Mouse (Mus musculus) stomach, embryonic 16.5 days (tissue): ENCODE measurements around the gene Usf2. TPM values are rescaled to one million over a fixed set of nuclear protein-coding genes. Genes with fewer than 3 reads are reported as not detected.

Experiments
- ATAC-seq: fragments of 200-750 bp; cut with Nextera tagmentation; 2 replicates; pipeline ENCODE4 v1.8.0; 2017; ENCODE audit warnings: moderate number of reproducible peaks, moderate TSS enrichment; ENCODE audit not compliant: insufficient read depth, low FRiP score
- H3K27ac ChIP-seq: fragments of 300-500 bp; sonication (generic); 2 replicates; pipeline ENCODE4 v1.5.1; 2014; ENCODE audit warnings: low read length
- H3K27me3 ChIP-seq: fragments of 300-500 bp; sonication (generic); 2 replicates; pipeline ENCODE4 v1.6.1; 2014; ENCODE audit warnings: low read length, control low read depth, mixed read lengths; ENCODE audit not compliant: control insufficient read depth, insufficient read depth
- H3K36me3 ChIP-seq: fragments of 300-500 bp; sonication (generic); 2 replicates; pipeline ENCODE4 v1.6.1; 2014; ENCODE audit warnings: low read length; ENCODE audit not compliant: control insufficient read depth, insufficient read depth
- H3K4me1 ChIP-seq: fragments of 300-500 bp; sonication (generic); 2 replicates; pipeline ENCODE4 v1.6.1; 2014; ENCODE audit warnings: low read length, control low read depth, mixed read lengths; ENCODE audit not compliant: control insufficient read depth, insufficient read depth
- H3K4me2 ChIP-seq: fragments of 300-500 bp; sonication (generic); 2 replicates; pipeline ENCODE4 v1.6.1; 2014; ENCODE audit warnings: low read depth, low read length, mixed read lengths
- H3K4me3 ChIP-seq: fragments of 300-500 bp; sonication (generic); replicated peaks from 2 replicates; pipeline ENCODE4 v1.5.1; 2014; ENCODE audit warnings: mild to moderate bottlenecking, low read length
- H3K9ac ChIP-seq: fragments of 300-500 bp; sonication (generic); 2 replicates; pipeline ENCODE4 v1.6.1; 2014; ENCODE audit warnings: low read length
- H3K9me3 ChIP-seq: fragments of 300-500 bp; sonication (generic); replicated peaks from 2 replicates; pipeline ENCODE4 v1.6.1; 2016; ENCODE audit warnings: low read length, control low read depth; ENCODE audit not compliant: control insufficient read depth
- WGBS: fragments of 180-500 bp; shearing (Covaris S2); extraction: QIAGEN DNeasy Blood & Tissue Kit; methylation state at CpG from one replicate; pipeline ENCODE4 v1.1.7; 2014; 5-methylcytosine and 5-hydroxymethylcytosine counted together
- polyA plus RNA-seq: library from polyadenylated mRNA; unstranded; fragments of >200 nt; fragmentation: Nextera tagmentation; extraction: Ambion mirVana; gene quantifications from 2 replicates; pipeline ENCODE4 v1.2.1, GENCODE M21; 2015

The Usf2 gene
- polyA plus RNA-seq, 1 experiment from 2014 or later: 16.0 TPM

DNA sequence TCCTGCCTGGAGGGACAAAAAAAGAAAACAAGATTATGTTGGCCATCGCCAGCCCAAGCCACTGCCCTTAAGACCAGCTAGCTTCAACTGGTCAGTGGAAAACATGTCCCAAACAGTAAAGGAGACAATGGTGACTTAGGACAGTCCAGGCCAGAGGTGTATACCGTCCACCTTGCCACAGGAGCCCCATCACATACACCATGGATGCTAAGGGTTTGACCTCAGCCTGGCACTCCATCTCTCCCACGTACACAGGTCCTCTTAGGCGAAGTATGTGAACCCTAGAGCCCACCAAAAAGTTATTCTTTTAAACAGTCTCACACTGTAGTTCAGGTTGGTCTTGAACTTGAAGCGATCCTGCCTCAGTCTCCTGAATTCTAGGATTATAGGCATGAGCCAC, 6.3 kb upstream of the Usf2 start:
- 92% methylated on average over 5 of the region's 5 CpGs for WGBS
- no peak for ATAC-seq

DNA sequence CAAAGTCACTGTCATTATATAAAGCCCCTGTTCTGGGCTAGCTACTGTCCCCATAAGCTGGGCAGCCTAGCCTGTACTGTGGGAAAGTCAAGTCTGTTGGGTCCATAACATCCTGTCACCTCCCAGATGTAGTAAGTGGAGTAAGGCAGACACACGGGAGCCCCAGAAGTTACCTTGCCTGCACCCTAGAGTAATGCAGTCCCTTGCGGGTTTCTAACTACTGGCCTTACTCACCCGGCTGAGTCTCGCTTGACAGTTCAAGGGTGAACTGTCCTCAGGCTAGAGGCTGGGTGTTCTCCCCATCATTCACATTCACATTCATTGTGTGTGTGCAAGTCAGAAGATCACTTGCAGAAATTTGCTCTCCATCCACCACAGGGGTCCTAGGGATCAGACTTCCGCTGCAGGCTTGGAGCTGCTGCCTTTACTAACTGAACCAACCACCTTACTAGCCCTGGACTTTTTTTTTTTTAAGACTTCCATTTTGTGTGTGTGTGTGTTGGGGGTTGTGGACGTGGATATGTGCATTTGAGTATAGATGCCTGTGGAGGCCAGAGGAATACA, 3.3 kb upstream of the Usf2 start:
- Histone ChIP-seq H3K4me2 (no peak overlapping the region), H3K27me3 (no peaks in the 10 kb centered on the region), H3K9me3 (no peaks in the 10 kb centered on the region), H3K27ac (no peak overlapping the region), H3K4me3 (no peak overlapping the region), H3K4me1 (peaks cover 17% of the 10 kb centered on the region), H3K36me3 (peaks cover 13% of the 10 kb centered on the region; the same call in 1 of the 2 replicates), H3K9ac (no peak overlapping the region)
- ATAC-seq: no peak
- WGBS: 86% methylated on average over 6 of the region's 6 CpGs

More for the DNA sequence above, 6.3 kb upstream of the Usf2 start:
- Histone ChIP-seq H3K9me3 (no peaks in the 10 kb centered on the region), H3K4me3 (no peak overlapping the region), H3K27ac (no peak overlapping the region), H3K9ac (no peak overlapping the region), H3K4me2 (no peak overlapping the region), H3K4me1 (peaks cover 8% of the 10 kb centered on the region), H3K36me3 (peaks cover 13% of the 10 kb centered on the region; the same call in 1 of the 2 replicates), H3K27me3 (no peaks in the 10 kb centered on the region)

- 95% methylated on average over 9 of the region's 9 CpGs for WGBS
- no peak for ATAC-seq
Measured at GRCm38 (mm10) chr7:30958866-30959487, 2.4 kb upstream of the Usf2 start.

DNA sequence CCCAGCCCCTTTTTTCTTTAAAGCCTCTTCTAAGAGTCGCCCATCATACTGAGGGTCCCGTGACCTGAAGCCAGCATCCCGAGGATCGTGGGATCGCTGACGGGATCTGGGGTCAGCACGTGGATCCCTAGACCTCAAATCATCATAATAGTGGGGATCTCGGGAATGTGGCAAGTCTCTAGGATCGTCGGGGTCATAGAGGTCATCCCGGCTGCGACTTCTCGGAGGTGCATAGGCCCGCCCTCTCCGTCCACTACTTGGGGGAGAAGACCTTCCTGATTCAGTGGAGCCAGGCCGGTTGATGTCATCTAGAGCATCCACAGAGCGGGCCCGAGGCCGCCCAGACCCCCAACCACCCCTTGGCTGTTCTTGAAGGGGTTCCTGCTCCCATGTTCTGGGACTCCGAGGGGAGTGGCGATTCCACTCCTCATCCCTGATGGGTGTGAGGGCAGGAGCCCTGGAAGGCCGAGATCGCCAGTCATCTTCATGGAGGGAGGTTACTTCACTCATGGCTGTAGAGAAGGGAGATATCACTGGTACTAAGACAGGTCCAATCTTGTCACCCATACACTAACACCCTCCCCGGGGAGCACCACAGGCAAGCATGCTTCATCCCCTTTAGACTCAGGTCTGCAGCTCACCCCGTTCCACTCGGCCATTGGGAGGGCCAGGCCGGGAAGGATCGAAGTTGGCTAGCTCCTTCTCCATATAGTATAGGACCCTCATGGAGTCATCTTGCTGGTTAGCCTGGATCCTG, 1.7 kb upstream of the Usf2 start:
- Histone ChIP-seq H3K27me3 (no peaks in the 10 kb centered on the region), H3K4me2 (peak overlapping the region; percentile 84), H3K27ac (peak overlapping the region; percentile 98), H3K4me3 (peak overlapping the region; percentile 79), H3K4me1 (peaks cover 27% of the 10 kb centered on the region), H3K36me3 (peaks cover 27% of the 10 kb centered on the region), H3K9ac (peak overlapping the region; percentile 100), H3K9me3 (no peaks in the 10 kb centered on the region)
- ATAC-seq: no peak
- WGBS: 67% methylated on average over 28 of the region's 28 CpGs

More at GRCm38 (mm10) chr7:30958866-30959487, 2.4 kb upstream of the Usf2 start:
- H3K4me3 ChIP-seq: no peak overlapping the region
- H3K9me3 ChIP-seq: no peaks in the 10 kb centered on the region
- H3K27ac ChIP-seq: no peak overlapping the region
- no peaks in the 10 kb centered on the region for H3K27me3 ChIP-seq
- peaks cover 20% of the 10 kb centered on the region for H3K36me3 ChIP-seq
- no peak overlapping the region for H3K9ac ChIP-seq
- no peak overlapping the region for H3K4me2 ChIP-seq
- H3K4me1 ChIP-seq: peaks cover 24% of the 10 kb centered on the region

- ATAC-seq: peak; percentile 78
- Histone ChIP-seq H3K4me3 (peak overlapping the region; percentile 79), H3K4me2 (peak overlapping the region; percentile 84), H3K36me3 (peaks cover 32% of the 10 kb centered on the region), H3K9ac (peak overlapping the region; percentile 100), H3K9me3 (no peaks in the 10 kb centered on the region), H3K4me1 (peaks cover 27% of the 10 kb centered on the region), H3K27ac (peak overlapping the region; percentile 98), H3K27me3 (no peaks in the 10 kb centered on the region)
- under 1% methylated on average over 43 of the region's 43 CpGs for WGBS
Measured at GRCm38 (mm10) chr7:30957367-30957783, 772 bp upstream of the Usf2 start.

GRCm38 (mm10) chr7:30956357-30956751, 249 bp downstream of the Usf2 start:
- Histone ChIP-seq H3K9me3 (no peaks in the 10 kb centered on the region), H3K4me3 (peak overlapping the region; percentile 79), H3K9ac (peak overlapping the region; percentile 100), H3K27ac (peak overlapping the region; percentile 98), H3K27me3 (no peaks in the 10 kb centered on the region), H3K4me2 (peak overlapping the region; percentile 84), H3K36me3 (peaks cover 30% of the 10 kb centered on the region), H3K4me1 (peaks cover 27% of the 10 kb centered on the region)
- ATAC-seq: peak; percentile 21; the same call in 1 of the 2 replicates
- under 1% methylated on average over 28 of the region's 49 CpGs for WGBS

- no peaks in the 10 kb centered on the region for H3K9me3 ChIP-seq
- peak; percentile 67 for ATAC-seq
- peak overlapping the region; percentile 79 for H3K4me3 ChIP-seq
- WGBS: under 1% methylated on average over 63 of the region's 64 CpGs
- H3K27me3 ChIP-seq: no peaks in the 10 kb centered on the region
- H3K4me2 ChIP-seq: peak overlapping the region; percentile 84
- peaks cover 27% of the 10 kb centered on the region for H3K4me1 ChIP-seq
- H3K9ac ChIP-seq: peak overlapping the region; percentile 100
- peak overlapping the region; percentile 98 for H3K27ac ChIP-seq
- H3K36me3 ChIP-seq: peaks cover 27% of the 10 kb centered on the region
Measured at GRCm38 (mm10) chr7:30955584-30956356, 833 bp downstream of the Usf2 start.

GRCm38 (mm10) chr7:30954971-30955520, 1.6 kb downstream of the Usf2 start:
- H3K36me3 ChIP-seq: peaks cover 27% of the 10 kb centered on the region
- 0 out of 2 replicates have a peak overlapping the region, but pooled peaks have one; percentile 98 for H3K27ac ChIP-seq
- WGBS: 76% methylated on average over 12 of the region's 12 CpGs
- H3K27me3 ChIP-seq: no peaks in the 10 kb centered on the region
- H3K4me3 ChIP-seq: peak overlapping the region; percentile 79
- no peaks in the 10 kb centered on the region for H3K9me3 ChIP-seq
- H3K9ac ChIP-seq: peak overlapping the region; percentile 100
- peaks cover 27% of the 10 kb centered on the region for H3K4me1 ChIP-seq
- H3K4me2 ChIP-seq: peak overlapping the region; percentile 84
- no peak for ATAC-seq
